Mouse (Mus musculus) regulatory T cell (primary cell): ENCODE results near the gene Nfatc4.

Source experiments
- in situ Hi-C: fragments of 300-600 bp; cut with MboI, MseI; formaldehyde crosslinking; loops from one replicate; pipeline ENCODE4 v1.15.1; 2025; ENCODE audit warnings: high pct_unique_total_duplicates

Gene Nfatc4

GRCm38 (mm10) chr14:55880982-55881381, 58.0 kb downstream of the Nfatc4 start:
- in situ Hi-C loops, result no loop called here

GRCm38 (mm10) chr14:55882171-55882641, 59.3 kb downstream of the Nfatc4 start:
- in situ Hi-C loops, result no loop called here

- in situ Hi-C loops, result no loop called here
These were observed 60.3 kb downstream of the Nfatc4 start for GRCm38 (mm10) chr14:55883149-55883661.
